Mouse (Mus musculus) ES-E14 (cell line): Measurements from ENCODE around the gene Zfp827. TPM values are rescaled to one million over a fixed set of nuclear protein-coding genes. Genes with fewer than 3 reads are reported as not detected.

Source experiments
- DNase-seq: peaks from one replicate; pipeline ENCODE4 v3.0.0-alpha.2; 2013; ENCODE audit warnings: low read depth, low spot score
- H3K27ac ChIP-seq: 2 replicates; pipeline ENCODE4 v1.5.1; 2012; ENCODE audit warnings: low read depth, mild to moderate bottlenecking, low read length, moderate library complexity, mixed read lengths; ENCODE audit not compliant: poor library complexity, insufficient read depth, severe bottlenecking
- H3K36me3 ChIP-seq: 2 replicates; pipeline ENCODE4 v1.6.1; 2012; ENCODE audit warnings: mild to moderate bottlenecking, low read length, moderate library complexity, mixed read lengths; ENCODE audit not compliant: control insufficient read depth, poor library complexity, insufficient read depth, severe bottlenecking
- H3K4me1 ChIP-seq, 2 experiments: fragments of 150-350 bp in 1 of 2; sonication (generic) in 1 of 2; 2 replicates each; pipeline ENCODE4 v1.6.1; 2012; ENCODE audit warnings: low read length in 2 of 2, mild to moderate bottlenecking in 1 of 2, mixed read lengths in 1 of 2; ENCODE audit not compliant: control insufficient read depth in 2 of 2, insufficient read depth in 2 of 2, poor library complexity in 1 of 2
- H3K4me3 ChIP-seq, 2 experiments: fragments of 150-350 bp in 1 of 2; sonication (generic) in 1 of 2; 2 replicates each; pipeline ENCODE4 v1.5.1; 2012; ENCODE audit warnings: low read length in 2 of 2, low read depth in 1 of 2, mild to moderate bottlenecking in 1 of 2, mixed read lengths in 1 of 2; ENCODE audit not compliant: insufficient read depth in 1 of 2, poor library complexity in 1 of 2, severe bottlenecking in 1 of 2
- H3K9ac ChIP-seq: 2 replicates; pipeline ENCODE4 v1.6.1; 2012; ENCODE audit warnings: low read depth, mild to moderate bottlenecking, low read length, mixed read lengths; ENCODE audit not compliant: poor library complexity, insufficient read depth, severe bottlenecking
- H3K9me3 ChIP-seq: fragments of 150-350 bp; sonication (generic); 2 replicates; pipeline ENCODE4 v1.6.1; 2012; ENCODE audit warnings: low read depth, mild to moderate bottlenecking, low read length; ENCODE audit not compliant: control insufficient read depth, insufficient read depth
- CHD2 ChIP-seq: IDR thresholded peaks from 2 replicates; pipeline ENCODE4 v1.6.1; 2014; ENCODE audit warnings: mild to moderate bottlenecking, low read depth, low read length, inconsistent platforms
- HCFC1 ChIP-seq: IDR thresholded peaks from 2 replicates; pipeline ENCODE4 v1.6.1; 2012; ENCODE audit warnings: low read length, inconsistent platforms, borderline replicate concordance; ENCODE audit not compliant: insufficient read depth
- MAFK ChIP-seq: IDR thresholded peaks from 2 replicates; pipeline ENCODE4 v1.6.1; 2014; ENCODE audit warnings: mild to moderate bottlenecking, low read depth, low read length, inconsistent platforms; ENCODE audit not compliant: insufficient read depth
- ZC3H11A ChIP-seq: IDR thresholded peaks from 2 replicates; pipeline ENCODE4 v1.6.1; 2012; ENCODE audit warnings: low read depth, mild to moderate bottlenecking, inconsistent platforms, low read length, borderline replicate concordance
- ZNF384 ChIP-seq: IDR thresholded peaks from 2 replicates; pipeline ENCODE4 v1.6.1; 2012; ENCODE audit warnings: low read depth, low read length, inconsistent platforms
- in situ Hi-C, 2 experiments: fragments of 600-800 bp; cut with MboI; formaldehyde crosslinking; loops; one replicate each; pipeline ENCODE4 v1.15.1; 2025; ENCODE audit warnings: low sequenced_read_pairs in 2 of 2, inconsistent platforms in 1 of 2; ENCODE audit not compliant: unreplicated experiment in 2 of 2
- total RNA-seq: library from RNA; depleted of rRNA; stranded (reverse); fragments of 300-350 nt; gene quantifications from 2 replicates; pipeline ENCODE4 v1.2.3, GENCODE M21; 2012

The Zfp827 gene
- total RNA-seq, 1 experiment = 5.8 TPM

DNA sequence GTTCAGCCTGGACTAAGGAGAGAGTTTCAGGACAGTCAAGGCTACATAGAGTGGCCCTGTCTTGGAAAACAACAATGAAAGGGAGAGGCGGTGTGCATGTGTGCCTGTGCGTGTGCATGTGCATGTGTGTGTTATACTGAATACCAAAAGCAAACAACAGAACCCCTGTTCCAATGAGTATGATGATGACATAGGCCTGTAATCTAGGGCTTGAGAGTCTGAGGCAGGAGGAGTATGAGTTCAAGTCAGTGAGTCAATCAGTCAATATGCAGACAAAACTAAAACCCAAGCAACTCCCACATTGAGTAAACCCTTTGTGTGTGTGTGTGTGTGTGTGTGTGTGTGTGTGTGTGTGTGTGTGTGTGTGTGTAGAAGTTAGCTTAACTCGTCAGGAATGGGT is 13.2 kb downstream of the Zfp827 start:
- DNase-seq = no peak
- in situ Hi-C loops = no loop called here

DNA sequence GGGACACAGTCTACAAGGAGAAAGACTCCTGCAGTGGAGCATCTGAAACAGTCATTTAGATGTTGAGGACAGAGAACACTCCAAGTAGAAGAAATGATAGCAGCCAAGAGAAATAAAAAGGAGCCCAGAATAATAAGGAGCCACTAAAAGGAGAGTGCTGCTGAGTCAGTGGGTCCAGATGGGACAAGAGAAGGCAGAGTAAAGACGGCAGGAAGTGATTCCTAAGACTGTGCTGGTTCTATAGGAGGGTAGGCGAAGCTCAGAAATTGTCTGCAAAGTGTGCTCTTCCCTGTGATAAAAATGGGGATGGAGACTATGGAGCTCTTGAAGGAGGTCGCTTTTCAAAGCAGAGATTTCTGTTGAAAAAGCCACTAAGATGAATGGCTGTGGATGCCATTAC is 14.0 kb downstream of the Zfp827 start:
- TF ChIP-seq HCFC1 (no peak), CHD2 (no peak)
- Histone ChIP-seq H3K9ac (no peak overlapping the region), H3K4me3 (no peak overlapping the region), H3K4me1 (peaks cover 0 to 8% of the 10 kb centered on the region in 2 experiments; a peak in 1 of 4 replicates), H3K9me3 (no peaks in the 10 kb centered on the region), H3K27ac (no peak overlapping the region), H3K36me3 (peaks cover 11% of the 10 kb centered on the region; the same call in 1 of the 2 replicates)
- in situ Hi-C loops = no loop called here
- no peak for DNase-seq

More for the DNA sequence above, 13.2 kb downstream of the Zfp827 start:
- Histone ChIP-seq H3K36me3 (peaks cover 10% of the 10 kb centered on the region; the same call in 1 of the 2 replicates), H3K4me1 (peaks cover 0 to 5% of the 10 kb centered on the region in 2 experiments; a peak in 1 of 4 replicates), H3K9ac (no peak overlapping the region), H3K4me3 (no peak overlapping the region), H3K9me3 (no peaks in the 10 kb centered on the region), H3K27ac (no peak overlapping the region)
- TF ChIP-seq CHD2 (no peak), HCFC1 (no peak)

DNA sequence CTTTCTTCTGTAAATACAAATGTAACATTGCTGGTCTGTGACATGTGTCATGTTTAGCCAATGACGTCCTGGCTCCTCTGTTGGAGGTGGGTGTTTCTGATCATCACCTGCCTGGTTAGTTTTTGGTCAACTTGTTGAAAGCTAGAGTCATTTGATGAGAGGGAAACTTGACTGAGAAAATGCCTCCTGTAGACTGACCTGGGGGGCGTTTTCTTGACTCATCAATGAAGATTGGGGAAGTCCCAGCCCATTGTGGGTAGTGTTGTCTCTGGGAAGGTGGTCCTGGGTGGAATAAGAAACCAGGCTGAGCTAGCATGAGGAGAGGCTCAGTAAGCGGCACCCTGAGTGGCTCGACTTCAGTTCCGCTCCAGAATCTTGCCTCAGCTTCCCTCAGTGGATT is 16.4 kb downstream of the Zfp827 start:
- Histone ChIP-seq H3K9ac (no peak overlapping the region), H3K27ac (no peak overlapping the region), H3K9me3 (no peaks in the 10 kb centered on the region), H3K4me3 (no peak overlapping the region), H3K4me1 (peaks cover 0 to 4% of the 10 kb centered on the region in 2 experiments; a peak in 1 of 4 replicates), H3K36me3 (peaks cover 6% of the 10 kb centered on the region; the same call in 1 of the 2 replicates)
- no peak for DNase-seq
- in situ Hi-C loops = no loop called here
- TF ChIP-seq HCFC1 (no peak), ZC3H11A (no peak), ZNF384 (no peak), MAFK (no peak), CHD2 (no peak)

DNA sequence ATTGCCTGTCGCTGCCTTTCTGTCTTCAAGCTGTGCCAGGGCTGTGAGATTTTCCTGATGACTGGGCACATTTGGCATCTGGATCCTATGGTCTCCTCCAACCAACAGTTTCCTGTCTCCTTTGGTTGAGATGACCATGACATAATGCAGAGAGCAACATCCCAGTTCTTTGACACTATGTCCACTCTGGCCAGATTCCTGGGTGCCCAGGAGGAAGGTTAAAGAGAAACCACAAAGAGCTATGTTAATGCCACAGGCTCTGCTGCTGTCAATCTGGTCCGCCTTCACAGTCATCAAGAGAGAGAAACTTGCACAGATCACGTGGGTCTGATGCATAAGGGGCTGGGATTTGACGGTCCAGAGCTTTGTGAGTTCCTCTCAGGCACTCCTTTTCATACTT is 18.4 kb downstream of the Zfp827 start:
- H3K36me3 ChIP-seq = peaks cover 8% of the 10 kb centered on the region; the same call in 1 of the 2 replicates
- no peak for DNase-seq

DNA sequence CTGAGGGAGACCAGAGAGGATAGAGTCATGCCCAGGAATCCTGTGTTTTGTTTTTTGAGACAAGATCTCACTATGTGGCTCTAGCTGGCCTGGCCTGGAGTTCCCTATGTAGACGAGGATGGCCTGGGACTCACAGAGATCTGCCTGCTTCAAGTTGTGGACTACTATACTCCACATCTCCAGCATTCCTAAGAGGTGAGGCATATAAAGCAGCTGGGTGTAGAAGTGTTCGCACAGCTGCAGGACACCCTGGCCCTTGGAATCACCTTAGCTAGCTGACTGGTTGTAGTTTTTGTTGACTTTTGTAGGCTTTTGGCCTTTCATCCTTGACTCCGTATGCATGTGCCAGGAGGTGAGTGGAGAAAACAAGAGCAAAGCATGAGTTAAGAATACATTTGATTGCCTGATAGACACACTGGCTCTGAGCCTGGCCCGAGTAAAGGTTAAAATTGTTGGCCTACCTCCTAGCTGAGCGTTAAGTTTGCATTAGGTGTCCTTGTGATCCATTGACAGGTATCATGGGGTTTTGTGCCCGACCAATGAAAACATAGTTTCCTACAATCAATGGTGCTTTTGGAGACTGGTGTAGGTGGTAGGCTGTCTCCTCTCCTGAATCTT is 20.3 kb downstream of the Zfp827 start:
- in situ Hi-C loops = no loop called here
- Histone ChIP-seq H3K9me3 (no peaks in the 10 kb centered on the region), H3K4me1 (peaks cover 0 to 4% of the 10 kb centered on the region in 2 experiments; a peak in 1 of 4 replicates), H3K9ac (no peak overlapping the region), H3K27ac (no peak overlapping the region), H3K36me3 (peaks cover 5% of the 10 kb centered on the region; the same call in 1 of the 2 replicates), H3K4me3 (no peak overlapping the region)
- TF ChIP-seq HCFC1 (no peak), CHD2 (no peak), ZC3H11A (no peak), MAFK (no peak), ZNF384 (no peak)
- no peak for DNase-seq

More for the DNA sequence above, 18.4 kb downstream of the Zfp827 start:
- H3K4me3 ChIP-seq = no peak overlapping the region
- H3K9me3 ChIP-seq = no peaks in the 10 kb centered on the region
- TF ChIP-seq ZNF384 (no peak), MAFK (no peak), HCFC1 (no peak), ZC3H11A (no peak)
- no peak overlapping the region for H3K9ac ChIP-seq
- H3K27ac ChIP-seq = no peak overlapping the region
- in situ Hi-C loops = no loop called here
- H3K4me1 ChIP-seq = peaks cover 0 to 4% of the 10 kb centered on the region in 2 experiments; a peak in 1 of 4 replicates
